Mouse (Mus musculus): ENCODE results near the gene Gm9844. TPM values are rescaled to one million over a fixed set of nuclear protein-coding genes. Genes with fewer than 3 reads are reported as not detected.
"Not testable (repeated sequence)": the region's sequence is repeated elsewhere in the genome, so short reads cannot be mapped to it uniquely, and the experiment has no call there.

The Gm9844 gene
- polyA plus RNA-seq (2014; fragmentation: Nextera tagmentation; extraction: Ambion mirVana): 20.0 and 22.1 TPM in 2 replicates

- H3K27me3 ChIP-seq (ENCODE audit: control insufficient read depth, insufficient read depth, low read length): no peaks in the 10 kb centered on the region
- no peaks in the 10 kb centered on the region for H3K36me3 ChIP-seq (ENCODE audit: control insufficient read depth, insufficient read depth, low read length)
- no peaks in the 10 kb centered on the region for H3K9me3 ChIP-seq (ENCODE audit: control insufficient read depth, low read length)
- H3K4me1 ChIP-seq (ENCODE audit: control insufficient read depth, insufficient read depth, low read length): no peaks in the 10 kb centered on the region
- ATAC-seq (ENCODE audit: insufficient number of reproducible peaks, low FRiP score, low TSS enrichment, low read depth) (no peak), DNase-seq (ENCODE audit: low spot score) (no peak)
- H3K4me3 ChIP-seq (ENCODE audit: low read depth, low read length): no peak within 1 kb of the TSS
- WGBS: 88% methylated on average over 7 of the region's 7 CpGs
- no peak within 1 kb of the TSS for H3K4me2 ChIP-seq (ENCODE audit: low read depth, severe bottlenecking)
- no peak within 1 kb of the TSS for H3K9ac ChIP-seq (ENCODE audit: low read length)
- H3K27ac ChIP-seq (replicated peaks; ENCODE audit: low read depth, low read length): no peak within 1 kb of the TSS
Measured at GRCm38 (mm10) chr7:24861913-24862312, at the start of gene Gm9844. Gene Gm9844, plus strand, starts transcription at chr7:24862213.

GRCm38 (mm10) chr7:24817502-24817901 lies 44.5 kb upstream of the Gm9844 start:
- H3K27ac ChIP-seq (replicated peaks; ENCODE audit: low read depth, low read length): no peak overlapping the region
- H3K4me2 ChIP-seq (ENCODE audit: low read depth, severe bottlenecking): no peak overlapping the region
- WGBS: 0% methylated on average over 3 of the region's 3 CpGs
- peak; percentile 87 for DNase-seq (ENCODE audit: low spot score)
- no peaks in the 10 kb centered on the region for H3K36me3 ChIP-seq (ENCODE audit: control insufficient read depth, insufficient read depth, low read length)
- H3K4me3 ChIP-seq (ENCODE audit: low read depth, low read length): no peak overlapping the region
- ATAC-seq (ENCODE audit: insufficient number of reproducible peaks, low FRiP score, low TSS enrichment, low read depth): 0 out of 2 replicates have a peak, but pooled peaks have one; percentile 54
- no peak overlapping the region for H3K9ac ChIP-seq (ENCODE audit: low read length)
- no peaks in the 10 kb centered on the region for H3K27me3 ChIP-seq (ENCODE audit: control insufficient read depth, insufficient read depth, low read length)
- no peaks in the 10 kb centered on the region for H3K4me1 ChIP-seq (ENCODE audit: control insufficient read depth, insufficient read depth, low read length)
- H3K9me3 ChIP-seq (ENCODE audit: control insufficient read depth, low read length): no peaks in the 10 kb centered on the region

- no peak for ATAC-seq (ENCODE audit: insufficient number of reproducible peaks, low FRiP score, low TSS enrichment, low read depth)
- 80% methylated on average over 7 of the region's 7 CpGs for WGBS
Measured at GRCm38 (mm10) chr7:24824452-24824851, 37.6 kb upstream of the Gm9844 start.

GRCm38 (mm10) chr7:24827181-24827580 lies 34.8 kb upstream of the Gm9844 start:
- DNase-seq (ENCODE audit: low spot score) (no peak), ATAC-seq (ENCODE audit: insufficient number of reproducible peaks, low FRiP score, low TSS enrichment, low read depth) (no peak)
- no peaks in the 10 kb centered on the region for H3K4me1 ChIP-seq (ENCODE audit: control insufficient read depth, insufficient read depth, low read length)
- H3K9ac ChIP-seq (ENCODE audit: low read length): no peak overlapping the region
- no peak overlapping the region for H3K27ac ChIP-seq (replicated peaks; ENCODE audit: low read depth, low read length)
- no peaks in the 10 kb centered on the region for H3K27me3 ChIP-seq (ENCODE audit: control insufficient read depth, insufficient read depth, low read length)
- no peaks in the 10 kb centered on the region for H3K9me3 ChIP-seq (ENCODE audit: control insufficient read depth, low read length)
- no peak overlapping the region for H3K4me3 ChIP-seq (ENCODE audit: low read depth, low read length)
- 94% methylated on average over 4 of the region's 4 CpGs for WGBS
- H3K36me3 ChIP-seq (ENCODE audit: control insufficient read depth, insufficient read depth, low read length): no peaks in the 10 kb centered on the region
- no peak overlapping the region for H3K4me2 ChIP-seq (ENCODE audit: low read depth, severe bottlenecking)

More at GRCm38 (mm10) chr7:24824452-24824851, 37.6 kb upstream of the Gm9844 start:
- Histone ChIP-seq H3K4me2 (ENCODE audit: low read depth, severe bottlenecking) (no peak overlapping the region), H3K27ac (replicated peaks; ENCODE audit: low read depth, low read length) (no peak overlapping the region), H3K27me3 (ENCODE audit: control insufficient read depth, insufficient read depth, low read length) (no peaks in the 10 kb centered on the region), H3K4me1 (ENCODE audit: control insufficient read depth, insufficient read depth, low read length) (no peaks in the 10 kb centered on the region), H3K4me3 (ENCODE audit: low read depth, low read length) (no peak overlapping the region), H3K36me3 (ENCODE audit: control insufficient read depth, insufficient read depth, low read length) (no peaks in the 10 kb centered on the region), H3K9ac (ENCODE audit: low read length) (no peak overlapping the region), H3K9me3 (ENCODE audit: control insufficient read depth, low read length) (no peaks in the 10 kb centered on the region)
- DNase-seq (ENCODE audit: low spot score): no peak

GRCm38 (mm10) chr7:24838732-24839409 lies 23.1 kb upstream of the Gm9844 start:
- not testable (repeated sequence) for H3K4me1 ChIP-seq (ENCODE audit: control insufficient read depth, insufficient read depth, low read length); H3K9ac ChIP-seq (ENCODE audit: low read length); H3K36me3 ChIP-seq (ENCODE audit: control insufficient read depth, insufficient read depth, low read length); DNase-seq (ENCODE audit: low spot score); ATAC-seq (ENCODE audit: insufficient number of reproducible peaks, low FRiP score, low TSS enrichment, low read depth); H3K9me3 ChIP-seq (ENCODE audit: control insufficient read depth, low read length); H3K27me3 ChIP-seq (ENCODE audit: control insufficient read depth, insufficient read depth, low read length); H3K27ac ChIP-seq (replicated peaks; ENCODE audit: low read depth, low read length); H3K4me2 ChIP-seq (ENCODE audit: low read depth, severe bottlenecking); H3K4me3 ChIP-seq (ENCODE audit: low read depth, low read length)
- 65% methylated on average over 12 of the region's 13 CpGs for WGBS

GRCm38 (mm10) chr7:24839410-24839808 lies 22.6 kb upstream of the Gm9844 start:
- WGBS: 83% methylated on average over 8 of the region's 8 CpGs
- no peak for ATAC-seq (ENCODE audit: insufficient number of reproducible peaks, low FRiP score, low TSS enrichment, low read depth)
- H3K27me3 ChIP-seq (ENCODE audit: control insufficient read depth, insufficient read depth, low read length): no peaks in the 10 kb centered on the region

GRCm38 (mm10) chr7:24840331-24840730 lies 21.7 kb upstream of the Gm9844 start:
- Histone ChIP-seq H3K4me2 (ENCODE audit: low read depth, severe bottlenecking) (no peak overlapping the region), H3K9me3 (ENCODE audit: control insufficient read depth, low read length) (no peaks in the 10 kb centered on the region), H3K27ac (replicated peaks; ENCODE audit: low read depth, low read length) (no peak overlapping the region), H3K9ac (ENCODE audit: low read length) (no peak overlapping the region), H3K4me1 (ENCODE audit: control insufficient read depth, insufficient read depth, low read length) (no peaks in the 10 kb centered on the region), H3K36me3 (ENCODE audit: control insufficient read depth, insufficient read depth, low read length) (no peaks in the 10 kb centered on the region), H3K27me3 (ENCODE audit: control insufficient read depth, insufficient read depth, low read length) (no peaks in the 10 kb centered on the region), H3K4me3 (ENCODE audit: low read depth, low read length) (no peak overlapping the region)
- ATAC-seq (ENCODE audit: insufficient number of reproducible peaks, low FRiP score, low TSS enrichment, low read depth) (no peak), DNase-seq (ENCODE audit: low spot score) (no peak)
- WGBS: 62% methylated on average over 3 of the region's 3 CpGs

More at GRCm38 (mm10) chr7:24839410-24839808, 22.6 kb upstream of the Gm9844 start:
- Histone ChIP-seq H3K9me3 (ENCODE audit: control insufficient read depth, low read length) (no peaks in the 10 kb centered on the region), H3K36me3 (ENCODE audit: control insufficient read depth, insufficient read depth, low read length) (no peaks in the 10 kb centered on the region), H3K4me2 (ENCODE audit: low read depth, severe bottlenecking) (no peak overlapping the region), H3K27ac (replicated peaks; ENCODE audit: low read depth, low read length) (no peak overlapping the region), H3K4me3 (ENCODE audit: low read depth, low read length) (no peak overlapping the region), H3K9ac (ENCODE audit: low read length) (no peak overlapping the region), H3K4me1 (ENCODE audit: control insufficient read depth, insufficient read depth, low read length) (no peaks in the 10 kb centered on the region)
- no peak for DNase-seq (ENCODE audit: low spot score)

GRCm38 (mm10) chr7:24841009-24841408 lies 21.0 kb upstream of the Gm9844 start:
- Histone ChIP-seq H3K27me3 (ENCODE audit: control insufficient read depth, insufficient read depth, low read length) (no peaks in the 10 kb centered on the region), H3K4me1 (ENCODE audit: control insufficient read depth, insufficient read depth, low read length) (no peaks in the 10 kb centered on the region), H3K27ac (replicated peaks; ENCODE audit: low read depth, low read length) (no peak overlapping the region), H3K4me2 (ENCODE audit: low read depth, severe bottlenecking) (no peak overlapping the region), H3K9ac (ENCODE audit: low read length) (no peak overlapping the region), H3K36me3 (ENCODE audit: control insufficient read depth, insufficient read depth, low read length) (no peaks in the 10 kb centered on the region), H3K9me3 (ENCODE audit: control insufficient read depth, low read length) (no peaks in the 10 kb centered on the region), H3K4me3 (ENCODE audit: low read depth, low read length) (no peak overlapping the region)
- no peak for DNase-seq (ENCODE audit: low spot score)
- 53% methylated on average over 4 of the region's 4 CpGs for WGBS
- ATAC-seq (ENCODE audit: insufficient number of reproducible peaks, low FRiP score, low TSS enrichment, low read depth): no peak

- Histone ChIP-seq H3K9me3 (ENCODE audit: control insufficient read depth, low read length) (no peaks in the 10 kb centered on the region), H3K9ac (ENCODE audit: low read length) (no peak overlapping the region), H3K27ac (replicated peaks; ENCODE audit: low read depth, low read length) (no peak overlapping the region), H3K4me1 (ENCODE audit: control insufficient read depth, insufficient read depth, low read length) (no peaks in the 10 kb centered on the region), H3K36me3 (ENCODE audit: control insufficient read depth, insufficient read depth, low read length) (no peaks in the 10 kb centered on the region), H3K4me3 (ENCODE audit: low read depth, low read length) (no peak overlapping the region), H3K4me2 (ENCODE audit: low read depth, severe bottlenecking) (no peak overlapping the region), H3K27me3 (ENCODE audit: control insufficient read depth, insufficient read depth, low read length) (no peaks in the 10 kb centered on the region)
- 35% methylated on average over 5 of the region's 5 CpGs for WGBS
- ATAC-seq (ENCODE audit: insufficient number of reproducible peaks, low FRiP score, low TSS enrichment, low read depth) (no peak), DNase-seq (ENCODE audit: low spot score) (no peak)
Measured at GRCm38 (mm10) chr7:24844144-24844543, 17.9 kb upstream of the Gm9844 start.
